Mouse (Mus musculus) mouse trophoblast stem cell (cell line): Measurements from ENCODE around the gene Vapb.
"Not testable (repeated sequence)": the region's sequence is repeated elsewhere in the genome, so short reads cannot be mapped to it uniquely, and the experiment has no call there.

Source experiments
- in situ Hi-C, 2 experiments: fragments of 300-500 bp; cut with MseI, MboI; formaldehyde crosslinking; loops; 2 replicates in 1 of 2; 3 replicates in 1 of 2; pipeline ENCODE4 v1.15.1; 2025

Vapb gene

GRCm38 (mm10) chr2:173737222-173737989 is at the start of gene Vapb:
TSS of gene Vapb (plus strand) at chr2:173737511.
- in situ Hi-C loops, result no loop called here

DNA sequence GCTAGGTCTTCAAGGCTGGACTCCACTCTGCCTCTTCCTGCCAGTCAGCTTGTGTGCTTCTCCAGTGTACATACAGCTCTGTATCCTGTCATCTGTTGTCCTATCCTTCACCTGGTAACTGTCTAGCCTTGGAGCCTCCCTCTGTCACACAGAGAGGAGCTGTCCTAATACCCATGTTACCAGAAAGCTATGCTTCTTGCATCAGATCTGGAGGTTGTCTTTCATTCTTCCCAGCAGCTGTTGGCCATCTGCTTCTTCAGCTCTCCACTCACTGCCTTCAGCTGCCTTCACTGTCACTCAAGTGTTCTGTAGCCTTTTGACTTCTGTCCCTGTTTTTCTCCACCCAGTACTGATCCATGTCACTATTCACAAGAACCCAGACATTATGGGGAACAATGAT is 47.5 kb upstream of the Vapb start:
- in situ Hi-C loops, result no loop called here

- in situ Hi-C loops, result no loop called here
Measured at GRCm38 (mm10) chr2:173691748-173692147, 45.6 kb upstream of the Vapb start.

- in situ Hi-C loops, result no loop called here
Measured at GRCm38 (mm10) chr2:173692693-173693092, 44.6 kb upstream of the Vapb start.

DNA sequence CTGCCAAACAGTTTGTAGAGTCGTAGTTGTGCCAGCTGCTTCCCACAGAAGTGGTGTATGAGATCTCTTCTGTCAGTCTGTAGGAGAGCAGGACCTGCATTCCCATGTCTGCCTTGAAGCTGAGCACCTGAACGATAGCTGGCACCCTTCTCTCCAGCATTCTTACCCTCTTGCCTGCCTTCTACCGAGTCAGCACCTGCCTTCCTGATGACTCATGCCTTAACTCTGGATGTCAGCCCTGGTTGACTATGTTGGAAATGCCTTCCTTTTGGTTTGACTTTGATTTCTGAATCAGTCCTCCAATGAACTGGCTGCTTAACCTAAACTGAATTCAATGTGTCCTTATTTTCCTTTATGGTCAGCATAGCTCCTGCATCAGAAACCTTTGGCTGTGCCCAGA is 38.5 kb upstream of the Vapb start:
- in situ Hi-C loops, result no loop called here

DNA sequence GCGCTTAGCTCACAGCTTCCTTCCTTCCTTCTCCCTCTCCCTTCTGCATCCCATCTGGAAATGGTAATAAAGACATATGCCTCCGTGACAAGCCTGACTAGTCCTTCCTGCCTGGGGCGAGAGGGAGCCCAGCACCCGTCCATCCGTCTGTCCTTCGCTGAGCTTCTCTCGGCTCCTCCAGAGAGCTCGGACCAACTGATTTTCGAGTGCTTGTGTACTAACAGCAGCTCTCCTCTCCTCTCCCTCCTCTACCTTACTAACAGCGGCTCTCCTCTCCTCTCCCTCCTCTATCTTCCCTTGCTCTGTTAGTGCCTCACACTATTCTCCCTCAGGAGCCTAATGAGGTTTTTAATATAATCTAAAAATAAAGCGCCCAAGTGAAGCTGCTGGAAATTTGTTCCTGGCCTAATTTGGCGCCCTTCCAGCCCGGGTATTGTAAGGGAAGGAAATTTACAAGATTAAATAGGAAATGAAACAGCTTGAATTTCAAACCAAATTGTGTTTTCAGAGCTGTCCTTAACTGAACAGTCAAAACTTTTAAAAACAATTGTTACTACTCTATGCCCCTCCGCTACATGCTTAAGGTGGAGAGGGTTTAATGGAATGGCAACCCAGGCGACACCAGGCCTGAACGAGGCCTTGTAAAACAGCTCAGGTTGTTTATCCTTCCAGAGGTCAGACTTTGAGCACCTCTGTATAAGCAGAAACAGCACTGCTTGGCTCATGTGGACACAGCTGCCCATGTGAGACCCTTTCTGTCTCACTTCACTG is 35.0 kb upstream of the Vapb start:
- in situ Hi-C loops, result no loop called here

DNA sequence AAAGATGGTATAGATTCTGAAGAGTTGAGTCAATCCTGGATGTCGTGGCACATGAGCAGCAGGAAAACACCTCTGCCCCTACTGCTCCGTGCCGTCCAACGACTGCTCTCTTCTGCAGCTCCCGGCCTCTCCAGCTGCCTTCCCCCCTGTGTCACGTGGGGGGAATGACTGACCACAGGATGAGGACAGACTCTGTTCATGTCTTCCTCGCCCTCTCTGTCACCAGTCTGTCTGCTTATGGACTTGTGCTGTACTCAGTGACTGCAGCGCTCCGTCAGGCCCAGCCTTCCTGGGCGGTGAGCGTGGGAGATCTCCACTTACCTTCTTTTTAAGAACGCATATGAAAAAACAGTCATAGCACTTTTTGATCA is 34.5 kb upstream of the Vapb start:
- in situ Hi-C loops, result no loop called here

DNA sequence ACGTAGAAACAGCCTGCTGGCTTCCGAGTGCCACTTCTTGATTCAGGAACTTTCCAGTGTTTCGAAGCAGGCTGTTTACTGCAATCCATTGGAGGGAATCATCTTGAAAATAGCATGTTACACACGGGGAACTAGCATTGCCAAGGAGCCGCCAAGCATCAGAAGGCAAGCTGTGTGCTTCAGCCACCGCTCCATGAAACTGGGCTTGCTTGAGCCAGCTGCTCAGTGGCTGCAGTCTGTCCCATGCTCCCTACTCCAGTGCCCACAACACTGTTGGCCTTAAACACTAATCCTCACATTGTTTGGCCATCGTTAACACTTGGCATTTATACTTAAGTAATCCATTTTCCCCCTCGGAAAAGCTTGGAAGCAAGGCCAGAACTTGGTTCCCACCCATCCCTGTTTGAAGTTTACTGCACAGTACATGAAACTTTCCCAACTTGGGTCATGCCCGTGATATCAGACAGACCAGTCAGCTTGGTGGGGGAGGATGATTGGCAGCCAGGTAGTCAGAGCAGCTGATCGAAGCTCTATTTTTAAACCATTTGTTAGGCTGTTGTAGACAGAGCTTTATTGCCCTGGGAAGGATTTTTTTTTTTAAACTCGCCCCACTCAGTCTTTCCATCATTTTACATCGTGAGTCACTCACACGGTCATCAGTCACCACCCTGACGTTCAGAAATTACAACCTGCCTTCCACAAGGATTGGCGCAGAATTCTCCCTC is 31.3 kb upstream of the Vapb start:
- in situ Hi-C loops, result loop anchor here (5.0 kb wide), 1 partner anchor 89 kb away; no protein-coding TSS in a partner anchor

- in situ Hi-C loops, result loop anchor here (5.0 kb wide), 1 partner anchor 90 kb away; no protein-coding TSS in a partner anchor
Measured at GRCm38 (mm10) chr2:173707626-173708025, 29.7 kb upstream of the Vapb start.

DNA sequence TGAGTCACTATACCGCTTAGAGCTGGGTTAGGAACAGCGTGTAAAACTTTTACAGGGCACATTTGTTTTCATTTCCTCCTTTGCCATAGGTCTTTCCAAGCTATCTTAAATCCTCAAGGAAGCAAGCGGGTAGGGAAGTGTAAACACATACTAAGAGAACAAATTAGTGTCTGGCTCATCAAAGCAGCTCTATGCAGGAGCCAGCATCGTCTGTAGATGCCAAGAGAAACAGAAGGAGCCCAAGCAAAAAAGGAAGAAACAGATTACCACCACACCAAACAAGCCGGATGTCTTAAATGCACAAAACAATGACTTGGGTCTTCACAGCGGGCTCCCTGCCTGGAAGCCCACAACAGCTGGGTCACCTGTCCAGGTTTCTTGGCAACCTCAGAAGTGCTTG is 27.1 kb upstream of the Vapb start:
- in situ Hi-C loops, result no loop called here

DNA sequence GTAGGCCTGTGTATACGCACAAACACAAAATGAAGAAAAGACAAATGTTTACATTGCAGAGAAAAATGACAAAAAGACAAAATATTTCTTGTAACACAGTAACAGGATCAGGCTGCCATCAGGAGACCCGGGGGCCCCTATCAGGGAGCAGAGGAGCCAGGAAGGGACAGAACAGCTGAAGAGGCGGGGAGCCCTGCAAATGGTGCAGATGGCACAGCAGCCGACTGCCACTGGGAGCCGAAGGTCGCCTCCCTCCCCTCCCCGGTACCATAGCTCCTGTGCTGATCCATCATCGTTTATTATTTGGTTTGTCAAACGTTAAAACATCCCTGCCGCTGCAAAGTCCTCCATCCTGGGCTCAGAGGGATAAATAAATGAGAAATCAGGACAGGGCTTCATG is 24.7 kb upstream of the Vapb start:
- in situ Hi-C loops, result no loop called here

- in situ Hi-C loops, result no loop called here
Measured at GRCm38 (mm10) chr2:173713241-173713640, 24.1 kb upstream of the Vapb start.

GRCm38 (mm10) chr2:173714620-173715218 is 22.6 kb upstream of the Vapb start:
- in situ Hi-C loops, result no loop called here

- in situ Hi-C loops, result no loop called here
Measured at GRCm38 (mm10) chr2:173716966-173717365, 20.3 kb upstream of the Vapb start.

- in situ Hi-C loops, result not testable (repeated sequence)
Measured at GRCm38 (mm10) chr2:173719115-173719514, 18.2 kb upstream of the Vapb start, which contains the start of gene 1700010B08Rik. TSS of gene 1700010B08Rik (plus strand) at chr2:173719415.

DNA sequence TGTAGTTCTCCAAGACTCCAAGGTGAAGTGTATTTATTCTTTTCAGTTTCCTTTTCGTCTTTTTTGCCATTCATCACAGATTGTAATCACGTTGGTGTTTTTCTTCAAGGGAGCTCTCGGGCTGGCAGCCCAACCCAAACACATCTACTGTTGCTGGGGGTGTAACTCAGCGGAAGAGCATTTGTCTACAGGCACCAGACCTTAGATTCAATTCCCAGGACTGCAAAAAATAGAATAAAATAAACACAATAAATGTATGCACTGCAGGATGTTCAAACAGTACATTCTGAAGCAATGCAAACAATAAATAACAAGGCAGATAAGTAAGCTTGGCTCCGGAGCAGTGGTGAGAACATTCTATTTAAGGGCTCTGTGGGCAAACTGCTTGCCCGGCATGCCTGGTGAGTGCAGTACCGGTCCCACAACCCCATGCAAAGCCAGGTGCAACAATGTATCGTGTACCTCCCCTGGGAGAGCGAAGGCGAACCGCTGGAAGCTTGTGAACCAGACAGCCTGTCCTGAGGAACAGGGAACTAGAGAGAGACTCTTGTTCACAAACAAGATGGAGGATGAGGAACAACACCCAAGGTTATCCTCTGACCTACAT is 15.0 kb upstream of the Vapb start:
- in situ Hi-C loops, result no loop called here

DNA sequence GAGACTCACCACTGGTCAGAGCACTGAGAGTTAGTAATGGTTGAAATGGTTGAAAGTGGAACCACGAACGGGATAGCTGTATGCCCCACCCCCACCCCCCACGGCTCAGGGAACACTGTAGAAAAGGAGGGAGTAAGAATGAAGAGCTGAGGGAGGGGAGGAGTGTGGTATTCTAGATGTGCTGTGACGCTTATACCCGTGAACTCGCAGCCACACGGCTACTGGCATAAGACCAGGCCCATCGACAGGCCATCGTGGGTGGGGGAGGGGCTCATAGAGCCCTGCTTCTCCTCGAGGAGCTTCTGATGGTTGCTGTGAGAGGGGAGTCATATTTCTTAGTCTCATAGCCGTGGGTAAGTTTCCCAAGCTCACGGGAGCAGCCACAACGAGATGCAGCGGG is 12.9 kb upstream of the Vapb start:
- in situ Hi-C loops, result no loop called here

DNA sequence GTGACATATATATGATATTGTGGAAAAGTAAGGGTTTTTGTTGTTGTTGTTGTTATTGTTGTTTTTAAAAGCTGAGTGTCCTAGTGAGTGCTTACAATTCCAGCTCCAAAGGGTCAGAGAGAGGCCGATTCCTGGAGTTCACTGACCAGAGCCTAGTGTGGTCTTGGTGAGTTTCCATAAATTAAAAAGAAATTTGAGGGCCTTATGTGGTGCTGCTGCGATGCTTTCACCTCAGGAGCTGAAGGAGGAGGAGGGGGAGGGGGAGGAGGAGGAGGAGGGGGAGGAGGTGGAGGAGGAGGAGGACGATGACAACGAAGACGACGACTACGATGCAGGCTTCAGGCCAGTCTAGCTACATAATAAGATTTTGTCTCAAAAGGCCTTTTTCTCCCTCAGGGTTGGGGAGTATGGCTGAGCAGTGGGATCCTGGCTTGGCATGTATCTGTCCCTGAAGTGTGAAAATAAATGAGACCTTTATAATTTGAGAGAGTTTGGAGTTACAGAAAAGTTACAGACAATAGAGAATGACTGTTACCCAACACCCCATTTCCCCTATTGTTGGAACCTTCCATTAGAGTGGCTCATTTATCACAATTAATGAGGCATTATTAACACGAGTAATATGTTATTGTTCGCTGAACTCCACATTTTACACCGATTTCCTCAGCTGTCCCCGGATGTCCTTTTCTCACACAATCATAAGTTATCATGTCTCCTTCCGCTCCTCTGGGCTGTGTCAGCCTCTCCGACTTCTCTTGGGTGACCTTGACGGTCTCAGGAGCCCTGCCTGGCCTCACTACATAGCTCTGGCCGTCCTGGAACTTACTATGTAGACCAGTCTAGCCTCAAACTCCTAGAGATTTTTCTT is 12.1 kb upstream of the Vapb start:
- in situ Hi-C loops, result no loop called here

GRCm38 (mm10) chr2:173725819-173726218 is 11.5 kb upstream of the Vapb start:
- in situ Hi-C loops, result no loop called here

GRCm38 (mm10) chr2:173730444-173730966 is 6.8 kb upstream of the Vapb start:
- in situ Hi-C loops, result no loop called here
